Mouse (Mus musculus): ENCODE results near the gene Gpn2. TPM values are rescaled to one million over a fixed set of nuclear protein-coding genes. Genes with fewer than 3 reads are reported as not detected.
A peak's percentile ranks its signal among the peaks of the same experiment; 100 is the strongest.

Gene Gpn2
- total RNA-seq, 2 experiments from 2014 or later = 21.6 to 22.2 TPM

GRCm38 (mm10) chr4:133592570-133592969, 8.4 kb downstream of the Gpn2 start:
- peak; percentile 96 for ATAC-seq (replicated peaks; ENCODE audit: poor library complexity)

- no peak for ATAC-seq (replicated peaks; ENCODE audit: poor library complexity)
Measured at GRCm38 (mm10) chr4:133595538-133595937, 11.4 kb downstream of the Gpn2 start.

- ATAC-seq (replicated peaks; ENCODE audit: poor library complexity) = no peak
Measured at GRCm38 (mm10) chr4:133596084-133596483, 11.9 kb downstream of the Gpn2 start.

GRCm38 (mm10) chr4:133598616-133599015, 14.5 kb downstream of the Gpn2 start:
- no peak for ATAC-seq (replicated peaks; ENCODE audit: poor library complexity)

GRCm38 (mm10) chr4:133599116-133599515, 15.0 kb downstream of the Gpn2 start:
- ATAC-seq (replicated peaks; ENCODE audit: poor library complexity) = no peak

- peak; percentile 93 for ATAC-seq (replicated peaks; ENCODE audit: poor library complexity)
Measured at GRCm38 (mm10) chr4:133599571-133600073, 15.5 kb downstream of the Gpn2 start.

- no peak for ATAC-seq (replicated peaks; ENCODE audit: poor library complexity)
Measured at GRCm38 (mm10) chr4:133600306-133600705, 16.1 kb downstream of the Gpn2 start.

- ATAC-seq (replicated peaks; ENCODE audit: poor library complexity) = peak; percentile 23
Measured at GRCm38 (mm10) chr4:133601721-133602218, 17.6 kb downstream of the Gpn2 start, which contains the start of gene Sfn. TSS of gene Sfn (minus strand) at chr4:133602168.

GRCm38 (mm10) chr4:133603056-133603455, 18.9 kb downstream of the Gpn2 start:
- no peak for ATAC-seq (replicated peaks; ENCODE audit: poor library complexity)

- no peak for ATAC-seq (replicated peaks; ENCODE audit: poor library complexity)
Measured at GRCm38 (mm10) chr4:133604175-133604574, 20.0 kb downstream of the Gpn2 start.

- ATAC-seq (replicated peaks; ENCODE audit: poor library complexity) = no peak
Measured at GRCm38 (mm10) chr4:133604856-133605255, 20.7 kb downstream of the Gpn2 start.

- no peak for ATAC-seq (replicated peaks; ENCODE audit: poor library complexity)
Measured at GRCm38 (mm10) chr4:133605330-133605729, 21.2 kb downstream of the Gpn2 start.

GRCm38 (mm10) chr4:133607284-133607683, 23.1 kb downstream of the Gpn2 start:
- no peak for ATAC-seq (replicated peaks; ENCODE audit: poor library complexity)

- ATAC-seq (replicated peaks; ENCODE audit: poor library complexity) = peak; percentile 92
Measured at GRCm38 (mm10) chr4:133609719-133610118, 25.6 kb downstream of the Gpn2 start.

GRCm38 (mm10) chr4:133611815-133612214, 27.7 kb downstream of the Gpn2 start:
- no peak for ATAC-seq (replicated peaks; ENCODE audit: poor library complexity)

GRCm38 (mm10) chr4:133612416-133612815, 28.3 kb downstream of the Gpn2 start:
- ATAC-seq (replicated peaks; ENCODE audit: poor library complexity) = no peak

GRCm38 (mm10) chr4:133613026-133613425, 28.9 kb downstream of the Gpn2 start:
- ATAC-seq (replicated peaks; ENCODE audit: poor library complexity) = no peak

- no peak for ATAC-seq (replicated peaks; ENCODE audit: poor library complexity)
Measured at GRCm38 (mm10) chr4:133613867-133614266, 29.7 kb downstream of the Gpn2 start.

GRCm38 (mm10) chr4:133614274-133614761, 30.2 kb downstream of the Gpn2 start:
- ATAC-seq (replicated peaks; ENCODE audit: poor library complexity) = no peak

- no peak for ATAC-seq (replicated peaks; ENCODE audit: poor library complexity)
Measured at GRCm38 (mm10) chr4:133615416-133615815, 31.3 kb downstream of the Gpn2 start.

GRCm38 (mm10) chr4:133617936-133618335, 33.8 kb downstream of the Gpn2 start:
- no peak for ATAC-seq (replicated peaks; ENCODE audit: poor library complexity)

GRCm38 (mm10) chr4:133619473-133620136, 35.4 kb downstream of the Gpn2 start:
- ATAC-seq (replicated peaks; ENCODE audit: poor library complexity) = no peak
